Mouse (Mus musculus) cortical plate, adult 2 months (tissue): ENCODE measurements at regions not wholly inside any gene's neighbourhood (a gene's known extent, or its start where the extent isn't known, plus 50 kb on each side); places are given as distances from the start of the nearest gene placed in this dataset.

Experiments used
- CTCF ChIP-seq: fragments of 200-500 bp; IDR thresholded peaks from 2 replicates; pipeline ENCODE4 v1.5.1; 2011; ENCODE audit warnings: mild to moderate bottlenecking, control low read depth, low read length; ENCODE audit not compliant: insufficient read depth; ENCODE audit errors: extremely low read depth
- POLR2A ChIP-seq: fragments of 200-500 bp; IDR thresholded peaks from 2 replicates; pipeline ENCODE4 v1.6.1; 2011; ENCODE audit warnings: mild to moderate bottlenecking, low read length, control low read depth; ENCODE audit not compliant: insufficient read depth; ENCODE audit errors: extremely low read depth

DNA sequence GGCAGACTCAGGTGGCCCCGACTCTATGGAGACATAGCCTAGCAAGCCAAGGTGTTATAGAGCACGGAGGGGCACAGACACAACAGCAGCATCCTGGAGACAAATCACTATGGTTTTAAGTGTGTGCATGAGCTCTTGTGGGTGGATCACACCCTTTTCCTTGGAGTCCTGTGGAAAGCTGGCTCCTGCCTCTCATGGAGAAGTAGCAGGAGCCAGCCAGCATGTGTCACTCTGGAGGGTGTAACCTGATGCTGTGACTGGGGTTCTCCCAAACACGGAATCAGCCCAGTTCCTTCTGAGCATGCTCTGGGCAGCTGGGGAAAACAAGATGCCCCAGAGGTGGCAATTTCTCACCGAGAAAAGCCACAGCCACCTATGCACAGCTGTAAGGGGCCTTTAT, 494.9 kb downstream of the Ajap1 start:
- TF ChIP-seq CTCF (no peak), POLR2A (no peak)
